Mouse (Mus musculus) kidney, adult 2 months (tissue): ENCODE measurements around the gene Blvra.

Experiments
- CTCF ChIP-seq: fragments of 200-500 bp; conservative IDR thresholded peaks from 2 replicates; pipeline ENCODE4 v1.5.1; 2011; ENCODE audit warnings: low read depth, mild to moderate bottlenecking, control low read depth, low read length, moderate library complexity, mixed read lengths; ENCODE audit not compliant: insufficient read depth, insufficient read length
- POLR2A ChIP-seq: fragments of 200-500 bp; IDR thresholded peaks from one replicate; pipeline ENCODE4 v1.6.1; 2011; ENCODE audit warnings: low read depth, low read length, control low read depth

- TF ChIP-seq CTCF (no peak), POLR2A (no peak)
Measured at GRCm38 (mm10) chr2:127092000-127092399, 21.5 kb downstream of the Blvra start.
